Mouse (Mus musculus) cerebellum, postnatal 10 days (tissue): ENCODE measurements around the gene Rita1.

Experiments used
- DNase-seq, 2 experiments: peaks; one replicate each; pipeline ENCODE4 v3.0.0; 2021; ENCODE audit warnings: mixed read lengths in 2 of 2

Gene Rita1

GRCm38 (mm10) chr5:120627515-120628300, 15.3 kb upstream of the Rita1 start:
- DNase-seq, result no peak

GRCm38 (mm10) chr5:120626399-120626798, 14.0 kb upstream of the Rita1 start:
- DNase-seq, result no peak

DNA sequence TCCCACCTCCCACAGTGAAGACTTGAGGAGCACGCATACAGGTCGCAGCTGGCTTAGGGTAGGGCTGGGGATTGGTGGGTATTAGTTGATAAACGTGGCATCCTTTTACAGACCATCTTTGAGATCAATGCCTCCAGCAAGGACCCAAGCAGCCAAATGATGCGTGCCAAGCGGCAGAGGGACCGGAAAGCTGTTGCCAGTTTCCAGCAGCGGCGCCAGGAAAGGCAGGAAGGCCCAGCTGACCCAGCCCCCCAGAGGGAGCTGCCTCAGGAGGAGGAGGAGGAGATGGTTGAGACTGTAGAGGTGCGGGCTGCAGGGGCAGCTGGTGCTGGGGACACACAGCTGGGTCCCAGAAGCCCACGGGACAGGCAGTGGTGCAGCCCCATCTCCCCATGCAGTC, 12.0 kb upstream of the Rita1 start:
- DNase-seq, result peak; percentile 72 to 80

- no peak for DNase-seq
These were observed 9.9 kb upstream of the Rita1 start for GRCm38 (mm10) chr5:120622198-120622851.

DNA sequence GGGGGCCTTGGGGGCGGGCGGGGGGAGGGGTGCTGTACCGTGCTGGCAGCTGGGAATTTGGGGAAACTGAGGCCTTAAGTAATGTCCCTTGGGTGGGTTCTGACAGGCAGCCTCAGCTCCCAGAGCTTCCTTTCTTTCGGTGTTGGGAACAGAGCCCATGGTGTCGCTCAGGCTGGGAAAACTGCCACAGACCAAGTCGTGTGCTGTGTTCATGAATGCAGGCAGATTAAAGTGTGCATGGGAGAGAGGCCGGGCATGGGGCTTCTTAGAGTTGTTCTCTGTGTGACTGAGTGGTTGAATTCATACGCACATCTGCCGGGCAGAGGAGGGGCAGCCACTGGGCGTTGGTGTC, 9.4 kb upstream of the Rita1 start:
- peak in 1 of 2 experiments; percentile 39 for DNase-seq

- DNase-seq, result no peak
These were observed 8.8 kb upstream of the Rita1 start for GRCm38 (mm10) chr5:120621078-120621765.

DNA sequence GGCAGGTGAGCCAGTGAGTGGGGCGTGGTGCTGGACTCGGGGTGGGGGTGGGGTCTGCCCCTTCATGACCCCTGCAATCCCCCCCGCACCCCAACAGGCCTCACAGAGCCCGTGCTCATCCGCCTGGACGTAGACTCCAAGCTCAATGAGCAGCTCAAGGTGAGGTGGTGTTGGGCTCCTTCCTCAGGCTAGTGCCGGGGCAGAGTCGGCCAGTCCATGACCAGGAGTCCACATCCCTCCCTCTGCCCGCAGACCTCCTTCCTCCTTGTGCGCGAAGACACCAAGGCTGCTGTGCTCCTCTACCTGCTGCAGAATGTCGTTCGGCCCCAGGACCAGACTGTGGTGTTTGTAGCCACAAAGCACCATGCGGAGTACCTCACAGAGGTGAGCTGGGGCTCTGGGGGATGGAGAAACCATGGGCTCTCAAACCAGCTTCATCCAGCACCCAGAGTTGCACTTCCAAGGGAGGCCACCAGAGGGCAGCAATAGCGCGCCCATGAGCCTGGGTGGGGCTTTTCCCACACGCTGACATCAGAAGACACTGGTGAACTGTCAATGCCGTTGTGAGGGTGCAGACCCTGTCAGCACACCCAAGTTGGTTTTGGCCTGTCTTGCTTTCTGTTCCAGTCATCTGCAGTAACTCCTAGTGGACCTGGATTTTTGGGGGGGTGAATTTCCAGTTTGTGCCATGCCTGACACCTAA, 8.1 kb upstream of the Rita1 start:
- peak; percentile 91 to 94 for DNase-seq

- peak; percentile 85 to 90 for DNase-seq
These were observed 6.8 kb upstream of the Rita1 start for GRCm38 (mm10) chr5:120619201-120619600.

DNA sequence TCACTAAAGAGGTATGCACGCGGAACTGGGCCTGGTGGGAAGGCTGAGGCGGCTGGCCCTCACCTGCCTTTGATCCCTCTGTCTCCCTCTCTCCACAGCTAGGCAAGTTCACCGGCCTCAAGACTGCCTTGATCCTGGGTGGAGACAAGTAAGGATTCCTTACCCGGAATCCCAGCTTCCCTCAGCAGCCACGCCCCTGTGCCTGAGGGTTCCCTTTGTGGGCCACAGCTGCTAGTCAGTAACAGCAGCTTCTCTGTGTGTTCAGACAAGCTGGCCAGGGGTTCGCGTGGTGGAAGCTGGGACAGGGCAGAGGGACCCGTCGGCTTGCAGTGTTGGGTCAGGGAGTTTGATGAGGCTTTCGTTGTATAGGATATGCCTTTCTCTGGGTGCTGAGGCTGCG, 6.4 kb upstream of the Rita1 start:
- DNase-seq, result no peak

GRCm38 (mm10) chr5:120615903-120616302, 3.5 kb upstream of the Rita1 start:
- peak; percentile 67 to 82 for DNase-seq

DNA sequence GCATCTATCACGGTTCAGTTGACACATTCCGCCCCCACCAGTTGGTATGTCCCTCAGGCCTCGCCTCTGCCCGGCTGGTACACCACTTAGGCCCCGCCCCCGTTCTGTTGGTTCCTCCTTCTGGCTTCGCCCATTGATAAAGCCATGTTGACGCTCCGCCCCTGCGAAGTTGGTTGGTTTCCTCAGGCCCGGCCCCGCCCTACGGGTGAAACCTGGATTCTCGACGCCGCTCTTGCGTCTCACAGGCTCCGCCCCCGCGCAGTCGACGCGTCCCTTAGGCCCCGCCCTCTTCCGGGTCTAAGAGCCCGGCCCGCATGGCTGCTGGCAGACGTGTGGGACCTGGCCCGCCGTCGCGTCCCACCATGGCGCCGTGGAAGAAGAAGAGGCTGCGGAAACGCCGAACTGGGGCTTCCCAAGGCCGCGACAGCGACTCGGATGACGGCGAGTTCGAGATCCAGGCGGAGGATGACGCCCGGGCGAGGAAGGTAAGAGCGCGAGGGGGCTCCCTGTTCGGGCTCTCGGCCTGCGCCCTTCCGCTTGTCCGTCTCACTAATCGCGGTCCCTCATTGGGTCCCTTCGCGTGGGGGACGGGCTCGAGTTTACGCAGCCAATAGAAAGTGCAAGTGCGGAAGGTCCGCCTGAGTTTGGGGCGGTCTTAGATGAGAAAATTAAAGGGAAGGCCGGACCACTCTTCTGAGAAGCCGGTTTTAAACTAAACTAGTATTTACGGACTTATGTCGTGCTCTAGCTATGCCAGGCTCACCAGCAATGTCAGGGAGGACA, 624 bp upstream of the Rita1 start:
- peak; percentile 100 for DNase-seq

- DNase-seq, result peak in 1 of 2 experiments; percentile 56
These were observed 973 bp downstream of the Rita1 start for GRCm38 (mm10) chr5:120611416-120611815.

- peak; percentile 71 to 74 for DNase-seq
These were observed 1.5 kb downstream of the Rita1 start for GRCm38 (mm10) chr5:120610906-120611305.

DNA sequence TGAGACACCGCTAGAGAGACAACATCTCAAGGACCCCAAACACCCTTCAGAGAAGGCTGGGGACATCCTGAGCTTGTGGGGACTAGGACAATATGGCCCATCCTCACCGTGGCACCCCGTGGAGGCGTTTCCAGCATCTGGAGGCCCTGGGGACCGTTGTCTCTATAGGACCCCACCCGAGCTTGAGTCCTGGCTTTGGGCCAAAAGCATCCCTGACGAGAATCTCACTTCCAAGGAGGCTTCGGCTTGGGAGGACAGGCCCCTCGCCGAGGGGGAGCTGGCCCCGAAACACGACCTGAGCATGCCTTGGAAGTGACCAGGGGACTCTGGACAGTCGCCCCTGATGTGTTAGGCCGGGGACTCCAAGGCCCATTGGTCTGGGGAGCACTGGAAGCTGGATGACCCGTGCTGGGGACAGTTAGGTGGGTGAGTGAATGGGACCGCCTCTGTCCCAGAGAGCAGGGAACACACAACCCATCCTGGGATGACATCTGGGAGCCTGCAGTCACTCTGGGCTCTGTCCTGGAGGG, 3.1 kb downstream of the Rita1 start:
- DNase-seq, result no peak

DNA sequence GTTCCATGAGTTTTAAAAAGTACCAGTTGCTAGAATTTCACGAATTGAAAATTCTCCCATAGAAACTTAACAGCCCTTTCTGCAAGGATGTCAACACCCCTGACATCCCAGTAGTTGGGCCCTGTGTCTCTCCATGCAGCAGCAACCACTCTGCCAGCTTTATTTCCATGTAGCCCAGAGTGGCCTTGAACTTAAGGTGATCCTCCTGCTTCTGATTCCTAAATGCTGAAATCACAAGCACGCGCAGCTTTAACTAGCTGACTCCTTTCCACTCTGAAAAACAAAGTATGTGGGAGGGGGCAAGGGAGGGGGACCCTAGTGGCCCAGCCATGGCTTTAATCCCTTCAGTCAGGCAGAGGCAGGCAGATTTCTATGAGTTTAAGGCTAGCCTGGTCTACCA, 5.1 kb downstream of the Rita1 start:
- no peak for DNase-seq

- DNase-seq, result no peak
These were observed 5.7 kb downstream of the Rita1 start for GRCm38 (mm10) chr5:120606590-120607200.

- peak; percentile 97 to 99 for DNase-seq
These were observed 6.7 kb downstream of the Rita1 start for GRCm38 (mm10) chr5:120605688-120606087.

DNA sequence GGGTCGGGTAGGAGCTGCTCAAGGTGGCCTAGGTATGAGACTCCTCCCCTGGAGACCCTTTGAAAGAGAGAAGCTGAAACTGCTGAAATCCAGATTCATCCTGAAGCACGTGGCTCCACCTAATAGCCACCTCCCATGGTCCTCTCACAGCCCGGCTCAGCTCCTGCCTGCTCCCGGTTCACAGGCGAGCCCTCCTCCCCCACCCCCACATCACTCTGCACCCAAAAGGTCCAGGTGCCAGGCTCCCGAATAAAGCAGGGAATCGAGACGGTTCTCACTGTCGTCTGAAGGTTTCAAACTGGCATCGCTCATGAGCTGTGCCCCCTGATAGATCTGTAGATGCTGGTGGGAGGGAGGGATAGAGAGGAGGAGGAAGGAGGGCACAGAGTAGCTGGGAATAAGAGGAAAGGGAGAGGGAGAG, 7.1 kb downstream of the Rita1 start:
- DNase-seq, result peak; percentile 59 to 69

DNA sequence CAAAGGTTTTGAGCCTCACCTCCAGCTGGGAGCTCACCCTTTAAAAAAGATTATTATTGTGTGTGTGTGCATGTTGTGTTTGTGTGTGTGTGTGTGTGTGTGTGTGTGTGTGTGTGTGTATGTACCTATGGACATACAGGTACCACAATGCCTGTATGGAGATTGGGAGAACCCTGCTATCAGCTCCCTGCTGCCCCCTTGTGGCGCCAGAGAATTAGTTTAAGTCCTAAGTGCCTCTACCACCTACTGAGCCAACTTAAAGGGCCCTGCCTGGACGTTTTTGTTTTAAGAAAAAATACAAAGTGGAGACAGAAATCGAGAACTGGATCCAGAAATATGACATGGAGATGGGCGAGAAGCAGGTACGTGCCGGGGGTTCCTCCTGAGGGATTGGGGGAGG, 7.5 kb downstream of the Rita1 start:
- peak; percentile 95 to 97 for DNase-seq

GRCm38 (mm10) chr5:120603515-120603914, 8.9 kb downstream of the Rita1 start:
- peak; percentile 64 to 67 for DNase-seq

DNA sequence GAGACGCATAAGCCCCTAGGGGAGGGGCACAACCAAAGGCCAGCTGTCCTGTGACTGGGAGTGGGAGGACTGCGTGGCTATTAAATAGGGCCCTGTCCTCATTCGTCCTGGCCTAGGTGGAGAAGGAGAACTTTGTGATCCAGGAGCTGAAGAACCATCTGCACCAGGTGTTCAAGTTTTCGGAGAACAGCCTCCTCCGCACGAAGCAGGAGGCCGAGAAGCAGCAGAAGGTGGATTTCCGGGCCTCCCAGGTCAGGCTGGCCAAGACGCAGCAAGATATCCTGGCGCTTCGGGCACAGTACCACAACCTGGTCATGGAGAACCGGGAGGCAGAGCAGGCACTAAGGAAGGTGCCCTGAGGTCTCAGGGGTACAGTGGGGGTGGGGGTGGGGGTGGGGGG, 10.2 kb downstream of the Rita1 start:
- DNase-seq, result peak; percentile 55 to 65
